Mouse (Mus musculus) liver, postnatal 0 days (tissue): ENCODE results near the gene Tmc4. TPM values are rescaled to one million over a fixed set of nuclear protein-coding genes. Genes with fewer than 3 reads are reported as not detected.

Experiments
- ATAC-seq: fragments of 200-750 bp; cut with Nextera tagmentation; 2 replicates; pipeline ENCODE4 v1.8.0; 2017; ENCODE audit warnings: mild to moderate bottlenecking, moderate library complexity
- DNase-seq: peaks from one replicate; pipeline ENCODE4 v3.0.0-alpha.2; 2016
- H3K27ac ChIP-seq: fragments of 300-500 bp; sonication (generic); 2 replicates; pipeline ENCODE4 v1.5.1; 2014; ENCODE audit warnings: antibody characterized with exemption, moderate library complexity, mild to moderate bottlenecking, low read depth
- H3K27me3 ChIP-seq: fragments of 300-500 bp; sonication (generic); 2 replicates; pipeline ENCODE4 v1.6.1; 2014; ENCODE audit warnings: low read length, control low read depth, mixed read lengths; ENCODE audit not compliant: insufficient read depth
- H3K36me3 ChIP-seq: fragments of 300-500 bp; sonication (generic); replicated peaks from 2 replicates; pipeline ENCODE4 v1.6.1; 2014; ENCODE audit warnings: mild to moderate bottlenecking, control low read depth, low read length, moderate library complexity, mixed read lengths; ENCODE audit not compliant: insufficient read depth
- H3K4me1 ChIP-seq: fragments of 300-500 bp; sonication (generic); 2 replicates; pipeline ENCODE4 v1.6.1; 2014; ENCODE audit warnings: antibody characterized with exemption, mild to moderate bottlenecking, control low read depth; ENCODE audit not compliant: insufficient read depth
- H3K4me2 ChIP-seq: fragments of 300-500 bp; sonication (generic); 2 replicates; pipeline ENCODE4 v1.6.1; 2014; ENCODE audit warnings: low read depth, mild to moderate bottlenecking, low read length, moderate library complexity, mixed read lengths
- H3K4me3 ChIP-seq: fragments of 300-500 bp; sonication (generic); 2 replicates; pipeline ENCODE4 v1.5.1; 2014; ENCODE audit warnings: low read depth, low read length
- H3K9ac ChIP-seq: fragments of 300-500 bp; sonication (generic); replicated peaks from 2 replicates; pipeline ENCODE4 v1.6.1; 2014; ENCODE audit warnings: mild to moderate bottlenecking, moderate library complexity
- H3K9me3 ChIP-seq: fragments of 300-500 bp; sonication (generic); 2 replicates; pipeline ENCODE4 v1.6.1; 2016; ENCODE audit warnings: mild to moderate bottlenecking, control low read depth, low read length, mixed read lengths
- CTCF ChIP-seq: sonication (generic); IDR thresholded peaks from 2 replicates; pipeline ENCODE4 v1.5.1; 2016; ENCODE audit warnings: antibody characterized with exemption, low read depth
- EP300 ChIP-seq: IDR thresholded peaks from 2 replicates; pipeline ENCODE4 v1.6.1; 2016; ENCODE audit warnings: antibody characterized with exemption, low read depth, mild to moderate bottlenecking
- WGBS: fragments of 180-500 bp; shearing (Covaris S2); extraction: QIAGEN DNeasy Blood & Tissue Kit; methylation state at CpG from one replicate; pipeline ENCODE4 v1.1.7; 2014; ENCODE audit not compliant: insufficient replicate concordance; 5-methylcytosine and 5-hydroxymethylcytosine counted together
- polyA plus RNA-seq: library from polyadenylated mRNA; unstranded; fragments of >200 nt; fragmentation: Nextera tagmentation; extraction: Ambion mirVana; gene quantifications from 2 replicates; pipeline ENCODE4 v1.2.1, GENCODE M21; 2015

The Tmc4 gene
- polyA plus RNA-seq, 1 experiment from 2014 or later: 4.7 TPM

DNA sequence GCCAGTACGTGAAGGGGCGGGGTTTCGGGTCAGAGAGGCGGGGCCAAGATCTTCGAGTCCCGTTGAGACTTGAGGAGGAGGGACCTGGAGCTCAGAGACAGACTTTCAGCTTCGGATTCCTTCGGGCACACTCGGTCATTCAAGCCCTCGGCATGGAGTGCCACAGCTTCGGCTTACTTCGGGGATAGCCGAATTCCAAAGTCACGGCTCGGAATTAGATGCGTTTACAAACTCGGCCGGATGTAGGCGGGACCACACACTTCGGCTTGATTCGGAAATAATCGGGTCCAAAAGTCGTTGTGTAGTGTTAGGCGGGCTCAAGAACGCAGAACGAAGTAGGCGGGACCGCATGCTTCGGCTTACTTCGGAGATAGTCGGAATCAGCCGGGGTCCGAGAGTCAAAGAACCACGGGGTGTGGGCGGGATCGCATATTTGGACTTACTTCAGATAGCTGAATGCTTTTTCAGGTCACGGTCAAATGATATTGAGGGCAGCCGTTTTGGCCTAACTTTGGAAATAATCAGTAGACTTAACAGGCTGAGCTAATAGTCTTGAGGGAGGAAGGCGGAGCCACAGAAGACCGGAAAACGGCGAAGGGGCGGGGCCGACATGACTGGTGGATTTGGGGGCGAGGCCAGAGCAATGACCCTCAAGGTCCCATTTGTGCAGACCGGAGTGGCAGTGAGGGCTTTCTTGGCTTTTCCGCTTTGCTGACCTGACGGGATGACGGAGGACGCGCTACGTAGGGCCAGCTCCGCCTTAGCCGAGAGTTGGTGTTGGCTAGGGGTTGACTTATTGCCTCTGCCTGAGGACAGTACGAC is 15.8 kb upstream of the Tmc4 start, which contains the start of gene Mboat7:
Gene Mboat7 (minus strand): TSS at position 537 of the 822 bp plus-strand sequence.
- H3K9me3 ChIP-seq: no peaks in the 10 kb centered on the region
- peak; percentile 94 for DNase-seq

DNA sequence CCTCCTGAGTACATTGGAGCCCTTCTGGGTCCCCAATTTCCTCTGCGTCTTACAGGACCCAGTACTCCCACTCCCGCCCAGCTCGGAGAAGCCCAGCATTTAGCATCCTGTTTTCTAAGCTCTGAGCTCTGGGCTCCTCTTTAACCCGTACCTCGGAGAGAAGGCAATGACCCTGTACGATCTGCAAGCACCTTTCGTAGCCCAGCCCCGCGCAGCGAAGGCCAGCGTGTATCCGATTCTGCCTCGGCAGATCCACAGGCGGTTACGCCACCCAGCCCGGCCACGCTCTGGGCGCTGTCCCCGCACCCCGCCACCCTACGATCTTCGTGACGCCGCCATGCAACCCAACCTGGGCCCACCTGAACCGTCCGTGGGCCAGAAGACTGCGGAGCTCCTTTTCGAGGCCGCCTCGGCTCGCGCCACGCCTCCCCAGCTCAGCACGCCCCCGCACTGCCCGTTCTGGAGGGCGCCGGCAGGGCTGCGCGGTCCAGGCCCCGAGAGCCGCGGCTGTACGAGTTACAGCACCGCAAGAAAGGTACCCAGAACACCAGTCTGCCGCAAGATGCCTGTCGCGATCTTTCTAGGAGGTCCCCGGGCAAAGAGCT is 15.1 kb upstream of the Tmc4 start, which contains the start of gene Tsen34:
Gene Tsen34 (plus strand): TSS at position 482 of the 605 bp plus-strand sequence.
- DNase-seq: no peak
- Histone ChIP-seq H3K36me3 (peaks cover 7% of the 10 kb centered on the region), H3K27me3 (no peaks in the 10 kb centered on the region), H3K9me3 (no peaks in the 10 kb centered on the region), H3K4me1 (peaks cover 19% of the 10 kb centered on the region), H3K4me2 (peak within 1 kb of the TSS; percentile 93), H3K27ac (peak within 1 kb of the TSS; percentile 88), H3K9ac (peak within 1 kb of the TSS; percentile 79), H3K4me3 (peak within 1 kb of the TSS; percentile 73)
- under 1% methylated on average over 49 of the region's 49 CpGs for WGBS
- ATAC-seq: peak; percentile 40
- TF ChIP-seq CTCF: peak; percentile 40
- no peak for TF ChIP-seq EP300

More for the DNA sequence above, 15.8 kb upstream of the Tmc4 start, which contains the start of gene Mboat7:
- ATAC-seq: peak; percentile 85
- Histone ChIP-seq H3K9ac (peak within 1 kb of the TSS; percentile 79), H3K27ac (peak within 1 kb of the TSS; percentile 88), H3K4me2 (peak within 1 kb of the TSS; percentile 93), H3K36me3 (peaks cover 10% of the 10 kb centered on the region), H3K27me3 (no peaks in the 10 kb centered on the region), H3K4me1 (peaks cover 19% of the 10 kb centered on the region), H3K4me3 (peak within 1 kb of the TSS; percentile 73)
- WGBS: under 1% methylated on average over 55 of the region's 55 CpGs
- no peak; the same call in 1 of the 2 replicates for TF ChIP-seq EP300
- no peak for TF ChIP-seq CTCF

DNA sequence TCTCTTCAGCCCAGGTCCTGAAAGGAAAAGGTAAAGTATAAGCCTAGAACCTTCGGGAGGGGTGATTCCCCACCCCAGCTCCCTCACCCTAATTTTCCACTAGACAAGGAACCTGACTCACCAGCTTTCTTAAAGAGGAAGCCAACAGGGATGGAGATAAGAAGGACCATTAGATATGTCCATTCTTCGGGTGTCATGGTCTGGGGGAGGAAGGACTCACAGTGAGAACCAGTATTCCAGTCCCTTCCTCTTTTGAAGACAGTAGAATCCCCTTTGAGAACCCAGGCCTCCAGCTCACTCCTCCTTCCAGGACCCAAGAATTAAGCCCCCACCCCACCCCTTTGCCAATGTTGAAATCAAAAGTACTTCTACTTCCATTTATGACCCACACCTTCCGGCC is 14.6 kb upstream of the Tmc4 start:
- Histone ChIP-seq H3K36me3 (peaks cover 11% of the 10 kb centered on the region), H3K27ac (0 out of 2 replicates have a peak overlapping the region, but pooled peaks have one; percentile 88), H3K27me3 (no peaks in the 10 kb centered on the region), H3K9ac (peak overlapping the region; percentile 79), H3K4me1 (peaks cover 19% of the 10 kb centered on the region), H3K4me3 (peak overlapping the region; percentile 73), H3K9me3 (no peaks in the 10 kb centered on the region), H3K4me2 (peak overlapping the region; percentile 93)
- 15% methylated on average over 3 of the region's 3 CpGs for WGBS
- DNase-seq: no peak
- no peak for ATAC-seq
- TF ChIP-seq EP300 (no peak), CTCF (no peak)

DNA sequence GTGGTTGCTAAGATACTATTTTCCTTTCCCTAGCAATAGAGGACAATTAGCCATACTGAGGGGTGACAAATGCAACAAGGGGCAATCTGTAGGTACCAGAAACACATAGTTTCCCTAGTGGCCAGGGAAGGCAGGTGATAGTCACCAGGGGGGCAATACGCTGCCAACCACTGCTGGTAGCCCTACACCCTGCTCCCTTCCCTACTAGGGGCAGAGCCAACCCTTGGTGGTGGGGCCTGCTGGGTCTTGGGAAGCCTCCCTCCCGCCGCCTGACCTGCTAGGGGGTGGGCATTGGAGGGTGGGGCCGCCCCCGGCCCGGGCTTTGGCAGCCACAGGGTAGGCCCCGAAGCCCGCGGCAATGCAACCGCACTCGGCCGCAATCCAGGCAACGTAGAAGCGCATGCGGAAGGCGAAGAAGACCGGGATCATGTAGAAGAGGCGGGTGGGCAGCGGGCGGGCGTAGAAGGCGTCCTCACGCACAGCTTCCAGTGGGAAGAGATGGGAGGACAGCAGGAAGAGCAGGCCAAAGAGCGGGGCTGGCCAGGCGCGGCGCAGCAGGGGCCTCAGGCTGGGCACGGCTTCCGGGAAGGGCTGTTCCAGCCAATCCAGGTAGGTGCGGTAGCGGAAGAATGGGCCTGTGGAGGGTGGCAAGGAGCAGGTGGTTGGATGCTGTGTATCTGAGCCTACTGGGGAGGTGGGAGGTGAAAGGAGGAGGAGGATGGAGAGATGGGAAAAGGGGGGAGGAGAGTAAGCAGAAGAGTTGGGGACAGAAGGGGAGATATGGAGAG is 8.2 kb upstream of the Tmc4 start:
- Histone ChIP-seq H3K9ac (no peak overlapping the region), H3K27ac (no peak overlapping the region), H3K27me3 (no peaks in the 10 kb centered on the region), H3K36me3 (peaks cover 27% of the 10 kb centered on the region), H3K4me1 (no peaks in the 10 kb centered on the region), H3K9me3 (no peaks in the 10 kb centered on the region), H3K4me3 (no peak overlapping the region), H3K4me2 (no peak overlapping the region)
- WGBS: 87% methylated on average over 31 of the region's 31 CpGs
- no peak for DNase-seq
- no peak for ATAC-seq
- TF ChIP-seq CTCF: no peak
- TF ChIP-seq EP300: no peak

DNA sequence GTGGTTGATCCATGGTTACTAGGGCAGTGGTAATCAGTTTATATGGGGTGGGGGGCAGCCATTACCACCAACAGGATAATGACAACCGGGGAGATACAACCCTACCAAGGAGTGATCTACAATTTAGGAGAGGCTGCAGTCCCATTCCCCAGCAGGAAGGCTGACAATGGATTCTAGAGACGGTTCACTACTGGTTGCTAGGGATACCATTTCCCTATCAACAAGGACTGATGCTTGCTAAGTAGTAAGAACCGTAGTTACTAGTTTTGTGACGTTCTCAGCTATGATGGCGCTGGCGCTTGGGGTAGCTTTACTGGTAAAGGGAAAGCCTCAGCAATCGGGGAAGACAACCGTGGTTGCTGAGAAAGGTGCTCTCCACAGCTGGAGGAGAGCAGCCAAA is 7.3 kb upstream of the Tmc4 start:
- DNase-seq (no peak), ATAC-seq (no peak)
- Histone ChIP-seq H3K4me1 (no peaks in the 10 kb centered on the region), H3K36me3 (peaks cover 27% of the 10 kb centered on the region), H3K27ac (no peak overlapping the region), H3K9me3 (no peaks in the 10 kb centered on the region), H3K27me3 (no peaks in the 10 kb centered on the region), H3K4me2 (no peak overlapping the region), H3K4me3 (no peak overlapping the region), H3K9ac (no peak overlapping the region)
- 86% methylated on average over 8 of the region's 8 CpGs for WGBS
- TF ChIP-seq CTCF: no peak
- TF ChIP-seq EP300: no peak
